8 mouse cellular contexts compared by ENCODE assay signal in the genomic region with DNA sequence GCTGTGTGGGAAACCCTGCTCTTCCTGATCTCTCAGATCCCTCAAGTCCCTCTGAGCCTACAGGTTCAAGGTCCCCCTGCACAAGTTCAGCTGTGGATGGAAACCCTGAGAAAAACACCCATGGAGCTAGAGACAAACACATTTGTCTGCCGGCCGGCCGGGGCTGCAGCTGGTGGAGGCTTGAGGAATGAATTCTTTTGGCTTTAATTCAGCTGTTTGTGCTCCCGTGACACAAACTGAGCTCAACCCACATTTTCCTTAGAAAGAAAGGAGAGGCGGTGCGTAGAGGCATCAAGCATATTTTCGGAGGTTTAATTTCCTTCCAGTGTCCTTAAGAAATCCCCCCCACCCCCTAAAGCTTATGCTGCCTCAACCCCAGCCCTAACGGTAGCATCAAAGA.
DNase-seq lines count a peak whose midpoint lies in the region; ATAC-seq lines count a peak whose summit lies in the region.

No protein-coding gene starts in this region.

- no peak overlapping the region for H3K4me3 ChIP-seq in forebrain, embryonic 15.5 days
- peak overlapping the region; percentile 65 for H3K4me3 ChIP-seq in hindbrain, embryonic 13.5 days
- H3K4me3 ChIP-seq in limb, embryonic 12.5 days (replicated peaks) = 0 out of 2 replicates have a peak overlapping the region, but pooled peaks have one; percentile 15
- peak overlapping the region; percentile 55 for H3K4me3 ChIP-seq in midbrain, embryonic 16.5 days (ENCODE audit: low read depth, low read length)

- no peaks in the 10 kb centered on the region for H3K9me3 ChIP-seq in forebrain, embryonic 15.5 days
- H3K9me3 ChIP-seq in hindbrain, embryonic 13.5 days = no peaks in the 10 kb centered on the region
- no peaks in the 10 kb centered on the region for H3K9me3 ChIP-seq in limb, embryonic 12.5 days
- no peaks in the 10 kb centered on the region for H3K9me3 ChIP-seq in midbrain, embryonic 16.5 days (replicated peaks; ENCODE audit: control insufficient read depth, low read length, poor library complexity, severe bottlenecking)

- H3K27me3 ChIP-seq in forebrain, embryonic 15.5 days = 0 out of 2 replicates have a peak, but pooled peaks cover 4% of the 10 kb centered on the region
- H3K27me3 ChIP-seq in hindbrain, embryonic 13.5 days = peaks cover 3% of the 10 kb centered on the region
- no peaks in the 10 kb centered on the region for H3K27me3 ChIP-seq in limb, embryonic 12.5 days
- no peaks in the 10 kb centered on the region for H3K27me3 ChIP-seq in midbrain, embryonic 16.5 days (ENCODE audit: control insufficient read depth, insufficient read depth, low read depth, low read length)

- no peaks in the 10 kb centered on the region for H3K36me3 ChIP-seq in forebrain, embryonic 15.5 days
- no peaks in the 10 kb centered on the region for H3K36me3 ChIP-seq in hindbrain, embryonic 13.5 days
- H3K36me3 ChIP-seq in limb, embryonic 12.5 days = no peaks in the 10 kb centered on the region
- no peaks in the 10 kb centered on the region for H3K36me3 ChIP-seq in midbrain, embryonic 16.5 days (ENCODE audit: control insufficient read depth, insufficient read depth, low read length)

- H3K4me2 ChIP-seq in forebrain, embryonic 15.5 days (replicated peaks) = peak overlapping the region; percentile 97; the same call in 1 of the 2 replicates
- peak overlapping the region; percentile 74 for H3K4me2 ChIP-seq in hindbrain, embryonic 13.5 days
- peak overlapping the region; percentile 75 for H3K4me2 ChIP-seq in limb, embryonic 12.5 days
- H3K4me2 ChIP-seq in midbrain, embryonic 16.5 days (ENCODE audit: low read length) = peak overlapping the region; percentile 79

- WGBS in forebrain, embryonic 15.5 days = 7% methylated on average over 8 of the region's 8 CpGs
- WGBS in hindbrain, embryonic 13.5 days = 11% methylated on average over 8 of the region's 8 CpGs
- 10% methylated on average over 8 of the region's 8 CpGs for WGBS in limb, embryonic 12.5 days
- WGBS in midbrain, embryonic 16.5 days = 7% methylated on average over 8 of the region's 8 CpGs

- H3K9ac ChIP-seq in forebrain, embryonic 15.5 days (replicated peaks) = 0 out of 2 replicates have a peak overlapping the region, but pooled peaks have one; percentile 8
- H3K9ac ChIP-seq in hindbrain, embryonic 13.5 days = peak overlapping the region; percentile 55; the same call in 1 of the 2 replicates
- 0 out of 2 replicates have a peak overlapping the region, but pooled peaks have one; percentile 42 for H3K9ac ChIP-seq in limb, embryonic 12.5 days (replicated peaks)
- peak overlapping the region; percentile 30 for H3K9ac ChIP-seq in midbrain, embryonic 16.5 days (ENCODE audit: low read depth, low read length)

- peak; percentile 44 for DNase-seq in right cerebral cortex, adult 18-20 months
- no peak for DNase-seq in right cerebral cortex, postnatal 4 days
- no peak for DNase-seq in thymus, postnatal 0 days (ENCODE audit: low spot score)

- H3K4me1 ChIP-seq in forebrain, embryonic 15.5 days = peaks cover 31% of the 10 kb centered on the region
- H3K4me1 ChIP-seq in hindbrain, embryonic 13.5 days (replicated peaks) = peaks cover 26% of the 10 kb centered on the region
- H3K4me1 ChIP-seq in limb, embryonic 12.5 days (replicated peaks) = peaks cover 58% of the 10 kb centered on the region
- H3K4me1 ChIP-seq in midbrain, embryonic 16.5 days (ENCODE audit: control insufficient read depth, insufficient read depth, low read length) = peaks cover 15% of the 10 kb centered on the region

- ATAC-seq in forebrain, embryonic 15.5 days (replicated peaks) = no peak
- no peak for ATAC-seq in hindbrain, embryonic 13.5 days (ENCODE audit: low FRiP score)
- ATAC-seq in limb, embryonic 12.5 days (ENCODE audit: insufficient number of reproducible peaks, insufficient read depth, low FRiP score, low TSS enrichment, low read depth) = no peak
- ATAC-seq in midbrain, embryonic 16.5 days = 0 out of 2 replicates have a peak, but pooled peaks have one; percentile 14
- no peak for ATAC-seq in monocyte, adult 5-6 weeks (replicated peaks; ENCODE audit: insufficient number of reproducible peaks, low FRiP score, low TSS enrichment, poor library complexity, severe bottlenecking)

- peak overlapping the region; percentile 50; the same call in 1 of the 2 replicates for H3K27ac ChIP-seq in forebrain, embryonic 15.5 days (replicated peaks)
- peak overlapping the region; percentile 27 for H3K27ac ChIP-seq in hindbrain, embryonic 13.5 days
- peak overlapping the region; percentile 75 for H3K27ac ChIP-seq in limb, embryonic 12.5 days
- peak overlapping the region; percentile 92 for H3K27ac ChIP-seq in midbrain, embryonic 16.5 days (ENCODE audit: low read length)

Comparison
In these comparisons a context has a peak if more than half of its experiments do, and no peak if none do; other contexts are left out.
1. H3K27ac ChIP-seq: peak in every context shown above with its lines; median percentile 92 in midbrain, embryonic 16.5 days; 75 in limb, embryonic 12.5 days; 50 in forebrain, embryonic 15.5 days; 27 in hindbrain, embryonic 13.5 days.